Mouse (Mus musculus) testis, adult 2 months (tissue): ENCODE data around the gene Gm9964.

Source experiments
- CTCF ChIP-seq: fragments of 200-500 bp; IDR thresholded peaks from 2 replicates; pipeline ENCODE4 v1.5.1; 2012; ENCODE audit warnings: low read depth, mild to moderate bottlenecking, inconsistent platforms, low read length, moderate library complexity; ENCODE audit not compliant: control insufficient read depth, insufficient read depth, insufficient replicate concordance
- POLR2A ChIP-seq: fragments of 200-500 bp; IDR thresholded peaks from 2 replicates; pipeline ENCODE4 v1.6.1; 2012; ENCODE audit warnings: low read depth, mild to moderate bottlenecking, inconsistent platforms, low read length, moderate library complexity; ENCODE audit not compliant: control insufficient read depth

- TF ChIP-seq CTCF = no peak
- TF ChIP-seq POLR2A = no peak
These were observed 16.8 kb downstream of the Gm9964 start for GRCm38 (mm10) chr11:79279732-79280405.
